Mouse (Mus musculus): Measurements from ENCODE around the gene Hexim1. TPM values are rescaled to one million over a fixed set of nuclear protein-coding genes. Genes with fewer than 3 reads are reported as not detected.

The Hexim1 gene
- 10 to 100 TPM; 23.3 to 23.6 TPM for total RNA-seq (2021)
- long read RNA-seq, experiment 1, transcript Hexim1-201 (1 exons, 3,495 nt): major isoform, 9 of 9 reads
- long read RNA-seq, experiment 1, partial matches to known transcripts: 0 of 9 reads
- long read RNA-seq, experiment 1, other reads (novel, unspliced or antisense): 0 of 9 reads
- long read RNA-seq, experiment 2, transcript Hexim1-201 (1 exons, 3,495 nt): major isoform, 12 of 12 reads
- long read RNA-seq, experiment 2, partial matches to known transcripts: 0 of 12 reads
- long read RNA-seq, experiment 2, other reads (novel, unspliced or antisense): 0 of 12 reads

DNA sequence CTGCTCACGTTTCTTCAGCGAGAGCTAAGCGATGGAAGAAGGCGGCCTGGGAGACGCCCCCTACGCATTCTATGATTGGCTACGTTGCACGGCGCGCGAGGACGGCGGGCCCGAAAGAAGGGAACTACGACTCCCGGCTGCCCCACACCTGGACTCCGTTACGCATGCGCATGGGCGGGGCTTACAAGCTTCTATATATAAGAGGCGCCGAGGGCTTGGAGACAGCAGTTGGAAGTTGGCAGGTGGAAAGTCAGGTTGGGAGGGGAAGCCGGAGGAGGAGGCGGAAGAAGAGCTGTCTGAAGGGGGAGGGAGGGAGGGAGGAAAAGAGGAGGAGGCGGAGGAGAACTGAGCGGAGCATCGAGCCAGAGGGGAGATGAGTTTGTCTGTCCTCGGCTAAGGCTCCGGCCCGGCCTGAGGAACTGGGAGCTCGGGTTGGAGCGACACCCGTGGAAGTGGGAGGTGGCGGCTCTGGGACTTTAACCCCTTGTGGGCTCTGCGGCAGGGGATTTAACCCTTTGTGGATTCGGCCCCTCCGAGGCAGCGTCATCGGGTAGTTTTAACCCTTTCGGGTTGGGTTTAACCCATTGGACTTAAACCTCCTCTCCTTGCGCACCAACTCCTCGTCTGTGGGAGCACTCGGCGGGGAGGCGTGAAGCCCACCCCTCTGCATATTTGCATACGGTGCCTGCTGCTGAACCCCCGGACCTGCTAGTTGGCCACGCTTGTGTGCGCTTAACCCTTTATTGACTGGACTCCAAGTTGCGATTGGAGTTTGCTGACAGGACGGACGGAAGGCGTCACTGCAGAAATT is at the start of gene Hexim1:
TSS of gene Hexim1 (plus strand) at position 224 of the 811 bp plus-strand sequence.
- peak; percentile 100 for DNase-seq (ENCODE audit: low spot score)

GRCm38 (mm10) chr11:103067051-103067361 is 49.0 kb upstream of the Hexim1 start:
- DNase-seq (ENCODE audit: low spot score): no peak

GRCm38 (mm10) chr11:103067457-103068001 is 48.5 kb upstream of the Hexim1 start:
- DNase-seq (ENCODE audit: low spot score): peak; percentile 91

DNA sequence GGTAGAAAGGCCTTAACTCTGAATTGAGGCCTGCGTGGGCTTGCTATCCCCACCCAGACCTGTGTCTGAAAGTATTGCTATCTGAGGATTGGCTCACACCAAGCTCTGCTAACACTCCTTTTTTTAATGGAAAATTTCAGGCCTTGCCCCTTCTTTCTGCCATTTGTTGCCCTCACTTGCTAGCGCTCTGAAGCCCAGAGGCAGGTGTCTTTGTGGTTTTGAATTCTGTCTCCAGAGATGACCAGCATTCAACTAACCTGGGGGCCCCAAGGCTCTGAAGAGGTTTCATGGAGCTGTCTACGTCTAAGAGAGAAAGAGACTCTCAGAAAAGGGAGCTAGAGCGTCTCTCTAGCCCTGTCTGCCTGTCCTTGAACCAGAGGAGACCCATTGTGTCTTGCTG is 47.8 kb upstream of the Hexim1 start:
- DNase-seq (ENCODE audit: low spot score): no peak

- no peak for DNase-seq (ENCODE audit: low spot score)
Measured at GRCm38 (mm10) chr11:103068884-103069283, 47.1 kb upstream of the Hexim1 start.

DNA sequence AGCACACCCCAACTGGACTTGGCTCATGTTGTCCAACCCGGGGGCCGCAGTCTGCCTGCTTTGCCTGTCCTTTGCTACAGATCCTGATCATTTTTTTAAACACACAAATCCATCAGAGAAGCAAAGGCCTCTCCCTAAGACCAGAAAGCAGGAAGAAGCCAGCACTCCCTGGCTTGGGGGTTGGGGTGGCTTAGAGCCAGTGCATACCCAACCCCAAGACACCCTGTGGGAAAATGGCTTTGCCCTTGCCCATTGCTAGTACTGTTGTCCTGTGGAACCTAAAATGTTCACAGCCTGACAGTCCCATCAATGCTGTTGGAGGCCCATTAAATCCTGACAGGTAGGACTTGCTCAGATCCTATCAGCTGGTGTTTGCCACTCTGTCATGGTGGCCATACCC is 46.3 kb upstream of the Hexim1 start:
- no peak for DNase-seq (ENCODE audit: low spot score)

DNA sequence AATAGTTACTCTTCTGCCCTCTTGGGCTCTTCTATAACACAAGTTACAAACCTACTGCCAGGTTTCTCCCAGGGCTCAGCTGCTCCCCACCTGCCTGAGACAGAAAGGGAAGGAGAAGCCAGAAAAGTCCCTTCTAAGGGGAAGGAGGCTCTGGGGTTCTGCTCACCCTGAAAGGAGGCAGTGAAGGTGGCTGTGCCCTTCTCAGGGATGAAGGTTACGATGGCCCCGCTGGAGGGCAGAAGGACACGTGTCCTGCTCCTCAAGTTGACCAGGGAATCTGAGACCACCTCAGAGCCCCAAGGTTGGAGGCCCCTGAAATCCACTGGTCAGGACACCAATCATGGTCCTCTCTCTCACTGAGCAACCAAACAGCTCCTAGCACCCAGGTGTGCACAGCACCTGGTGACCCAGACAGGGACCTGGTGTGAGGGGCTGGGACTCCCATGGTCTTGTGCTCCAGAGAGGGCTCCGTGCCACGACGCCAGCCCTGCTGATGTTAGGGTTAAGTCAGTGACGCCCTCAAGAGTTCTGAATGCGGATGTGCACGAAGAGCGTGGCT is 45.6 kb upstream of the Hexim1 start:
- DNase-seq (ENCODE audit: low spot score): no peak

DNA sequence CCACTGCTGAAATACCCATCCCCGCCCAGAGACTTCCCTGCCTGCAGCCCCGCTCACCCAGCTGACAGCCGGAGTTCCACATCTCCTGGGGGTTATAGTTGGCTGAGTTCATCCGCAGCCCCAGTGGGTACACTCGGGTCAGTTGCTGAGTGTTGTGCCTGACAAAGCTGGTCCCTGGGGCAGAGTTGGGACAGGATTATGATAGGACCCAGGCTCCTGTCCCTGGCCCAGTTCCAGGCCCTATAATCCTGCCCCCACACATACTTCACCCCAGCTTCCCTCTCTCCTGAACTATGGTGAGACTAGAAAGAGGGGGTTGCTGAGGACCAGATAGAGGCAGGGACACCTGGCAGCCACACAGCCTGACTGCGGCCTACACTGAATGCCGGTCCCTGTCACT is 42.4 kb upstream of the Hexim1 start:
- no peak for DNase-seq (ENCODE audit: low spot score)

DNA sequence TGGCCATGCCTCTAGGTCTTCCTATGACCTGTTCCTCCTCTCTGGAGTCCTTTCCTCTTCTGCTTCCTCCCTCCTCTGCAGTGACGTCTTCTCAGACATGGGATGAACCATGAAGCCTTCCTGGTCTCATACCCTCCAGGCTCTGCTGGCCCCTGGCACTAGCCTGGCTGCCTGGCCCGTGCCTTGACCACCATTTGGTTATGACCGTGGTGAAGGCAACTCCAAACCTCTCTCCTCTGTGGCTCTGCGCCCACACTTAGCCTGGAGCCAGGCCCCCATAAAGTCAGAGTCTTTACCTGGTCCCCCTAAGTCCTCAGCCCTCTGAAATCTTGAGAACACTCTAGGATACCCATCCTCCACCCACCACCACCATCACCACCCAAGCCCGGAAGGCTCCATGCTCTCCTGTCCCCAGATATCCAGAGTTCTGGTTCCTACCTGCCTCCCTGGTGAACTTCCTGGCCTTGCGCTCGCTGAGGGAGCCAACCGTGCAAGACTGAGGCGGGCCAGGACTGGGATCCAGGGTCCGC is 41.8 kb upstream of the Hexim1 start:
- DNase-seq (ENCODE audit: low spot score): no peak

DNA sequence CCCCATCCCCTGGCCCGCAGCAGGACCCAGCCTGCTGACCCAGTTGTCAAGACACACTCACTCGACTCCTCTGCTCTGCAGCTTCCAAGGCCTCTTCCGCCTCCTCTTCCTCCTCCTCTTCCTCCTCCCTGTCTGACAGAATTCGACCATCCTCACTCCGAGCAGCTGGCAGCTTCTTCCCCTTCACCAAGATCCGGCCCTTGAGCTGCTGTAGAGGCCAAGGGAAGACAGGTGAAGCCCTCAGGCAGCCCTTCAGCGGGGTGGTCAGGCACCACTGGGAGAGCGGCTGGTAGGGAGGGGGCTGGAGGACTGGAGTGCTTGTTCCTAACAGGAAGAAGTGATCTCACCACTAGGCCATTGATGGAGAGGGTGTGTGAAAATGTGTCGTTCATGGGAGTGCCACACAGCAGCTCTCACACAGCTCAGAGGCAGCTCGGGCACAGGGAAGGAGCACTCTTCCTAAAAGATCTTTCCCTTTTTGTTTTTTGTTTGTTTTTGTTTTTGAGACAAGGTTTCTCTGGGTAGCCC is 41.2 kb upstream of the Hexim1 start:
- no peak for DNase-seq (ENCODE audit: low spot score)

DNA sequence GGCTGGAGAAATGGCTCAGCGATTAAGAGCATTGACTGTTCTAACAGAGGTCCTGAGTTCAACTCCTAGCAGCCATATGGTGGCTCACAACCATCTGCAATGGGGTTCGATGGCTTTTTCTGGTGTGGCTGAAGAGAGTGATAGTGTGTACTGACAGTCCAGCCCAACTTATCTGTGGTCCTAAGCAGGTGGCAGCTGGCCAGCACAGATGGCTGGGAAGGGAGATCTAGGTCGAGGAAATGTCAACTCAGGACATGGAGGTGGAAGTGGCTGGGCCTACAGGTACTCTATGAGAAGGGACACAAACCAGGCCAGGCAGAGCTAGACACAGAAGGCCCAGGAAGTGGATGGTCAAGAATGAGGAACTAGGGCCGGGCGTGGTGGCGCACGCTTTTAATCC is 40.0 kb upstream of the Hexim1 start:
- no peak for DNase-seq (ENCODE audit: low spot score)

DNA sequence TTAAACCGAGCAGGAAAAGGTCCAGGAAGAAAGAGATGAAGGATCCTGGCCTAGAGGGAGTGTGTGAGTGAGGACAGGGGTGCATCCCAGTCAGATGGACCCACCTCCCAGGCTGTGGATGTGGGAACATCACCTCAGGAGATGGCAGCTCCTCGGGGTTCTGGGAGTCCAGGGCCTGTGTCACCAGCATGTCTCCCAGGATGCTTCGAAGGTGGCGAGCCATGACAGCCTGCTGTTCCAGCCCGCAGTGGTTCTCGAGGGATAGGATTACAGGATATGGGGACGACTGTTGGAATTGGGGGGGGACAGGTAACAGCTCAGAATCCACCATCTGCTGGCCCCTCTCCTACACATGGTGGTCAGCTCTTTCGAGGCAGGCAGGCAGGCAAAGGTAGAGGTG is 39.5 kb upstream of the Hexim1 start:
- DNase-seq (ENCODE audit: low spot score): no peak

DNA sequence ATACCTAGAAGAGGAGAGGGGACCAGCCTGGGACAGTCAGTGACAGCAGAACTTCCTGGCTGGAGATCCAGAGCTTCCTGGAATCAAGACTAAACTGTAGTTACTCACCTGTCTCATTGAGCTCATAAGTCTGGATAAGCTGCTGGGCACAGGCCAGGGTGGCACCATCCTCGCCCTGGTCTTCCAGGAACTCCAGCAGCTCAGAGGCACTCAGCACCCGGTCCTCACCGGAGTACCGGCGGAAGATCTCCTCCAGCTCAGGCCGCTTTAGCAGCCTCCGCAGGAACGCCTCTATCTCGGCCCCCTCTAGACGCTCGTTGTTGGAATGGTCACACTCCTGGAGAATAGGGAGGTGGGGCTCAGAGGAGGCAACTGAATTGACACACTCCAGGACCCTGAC is 37.9 kb upstream of the Hexim1 start:
- no peak for DNase-seq (ENCODE audit: low spot score)

- DNase-seq (ENCODE audit: low spot score): no peak
Measured at GRCm38 (mm10) chr11:103080323-103081091, 35.5 kb upstream of the Hexim1 start.

DNA sequence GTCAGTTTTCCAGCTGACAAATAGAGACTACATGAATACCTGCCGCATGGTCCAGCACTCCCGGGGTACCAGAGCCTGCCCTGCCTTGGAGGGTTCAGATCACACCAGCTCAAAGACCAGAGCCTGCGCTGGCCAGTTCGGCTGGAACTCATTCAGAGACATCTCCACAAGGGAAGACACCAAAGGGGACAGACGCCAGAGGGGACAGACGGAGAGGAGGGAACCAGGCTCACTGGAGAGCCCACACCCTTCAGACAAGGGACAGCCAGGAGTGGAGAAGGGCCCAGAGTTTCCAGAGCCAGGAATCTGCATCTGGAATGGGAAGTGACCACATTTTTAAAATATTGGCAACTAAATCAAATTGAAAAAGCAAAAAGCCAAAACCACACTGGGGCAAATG is 34.4 kb upstream of the Hexim1 start:
- DNase-seq (ENCODE audit: low spot score): no peak

DNA sequence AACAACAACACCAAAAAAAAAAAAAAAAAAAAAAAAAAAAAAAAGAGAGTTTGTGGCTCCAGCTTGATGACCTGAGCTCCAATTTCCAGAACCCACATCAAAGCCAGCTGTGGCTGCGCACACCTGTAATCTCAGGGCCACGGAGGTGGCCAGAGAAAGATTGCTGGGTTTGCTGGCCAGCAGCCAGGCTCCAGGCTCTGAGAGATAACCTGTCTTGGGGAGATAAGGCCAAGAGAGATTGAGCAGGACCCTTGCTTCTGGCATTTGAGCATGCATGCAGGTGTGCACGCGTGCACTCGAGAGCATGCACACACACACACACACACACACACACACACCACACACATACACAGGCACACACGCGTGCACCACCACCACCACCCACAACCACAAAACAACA is 22.7 kb upstream of the Hexim1 start:
- DNase-seq (ENCODE audit: low spot score): no peak

DNA sequence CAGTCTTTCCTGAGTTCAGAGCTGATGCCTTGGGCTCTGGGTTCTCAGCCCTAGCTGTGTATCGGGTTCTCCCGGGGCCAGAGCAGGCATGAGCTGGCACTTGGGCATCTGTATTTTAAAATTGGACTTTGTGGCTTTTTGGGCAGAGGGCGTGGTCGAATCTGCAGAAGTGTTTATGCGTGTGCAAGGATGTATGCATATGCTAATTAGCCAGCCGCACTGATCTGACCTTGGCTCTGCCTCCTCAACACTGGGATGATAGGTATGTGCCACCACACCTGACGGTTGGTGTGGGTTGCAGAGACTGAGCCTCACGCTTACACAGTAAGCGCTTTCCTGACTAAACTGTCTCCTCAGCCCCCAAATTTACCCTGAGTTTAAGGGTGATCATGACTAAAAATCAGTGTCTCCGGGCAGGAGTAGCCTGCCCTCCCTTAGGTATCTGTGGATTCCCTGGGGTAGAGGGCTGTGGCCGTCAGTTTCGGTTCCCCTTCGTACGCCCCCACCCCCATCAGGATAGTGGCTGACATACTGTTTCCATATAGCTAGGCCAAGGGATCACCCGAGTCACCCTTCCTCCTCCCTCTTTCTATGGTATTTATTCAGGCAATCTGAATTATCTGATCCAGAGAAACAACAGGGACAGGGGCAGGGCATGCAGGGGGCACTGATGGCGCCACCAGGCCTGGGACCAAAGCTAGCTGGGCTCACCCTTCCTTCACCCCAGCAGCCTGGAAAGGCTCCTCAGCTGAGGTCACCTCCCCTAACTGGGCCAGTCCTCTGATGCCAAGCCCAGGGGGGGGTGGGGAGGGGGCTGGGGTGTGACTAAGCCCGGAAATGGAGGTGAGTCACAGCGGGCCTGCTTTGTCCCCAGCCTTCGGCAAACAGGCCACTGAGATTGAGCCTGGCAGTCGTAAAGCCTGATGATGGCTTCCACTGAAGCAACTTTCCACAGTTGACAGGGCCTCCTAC is 21.9 kb upstream of the Hexim1 start:
- DNase-seq (ENCODE audit: low spot score): no peak

DNA sequence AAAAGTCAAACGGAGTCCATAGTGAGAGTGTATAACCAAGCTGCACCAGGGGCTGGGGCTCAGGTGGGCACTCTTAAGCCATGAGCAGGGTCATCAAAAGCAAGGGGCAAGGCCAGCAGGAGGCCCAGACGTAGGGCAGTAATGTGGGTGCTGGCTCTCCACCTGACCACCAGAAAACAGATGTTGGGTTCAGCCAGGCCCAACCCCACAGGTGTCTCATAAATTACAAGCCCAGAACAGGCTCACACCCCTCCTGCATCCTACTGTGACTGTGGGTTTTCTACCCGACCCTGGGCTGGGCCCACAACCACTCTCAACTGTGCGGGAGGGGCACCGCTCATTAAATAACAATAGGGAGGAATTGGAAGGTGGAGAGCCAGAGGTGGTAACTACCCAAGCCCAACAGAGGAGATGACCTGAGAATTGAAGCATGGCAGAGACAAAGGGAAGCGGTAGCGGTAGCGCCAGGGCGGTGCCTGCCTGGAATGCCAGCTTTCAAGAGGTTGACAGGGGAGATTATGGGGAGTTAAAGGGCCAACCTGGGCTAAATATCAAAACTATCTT is 20.8 kb upstream of the Hexim1 start:
- no peak for DNase-seq (ENCODE audit: low spot score)

DNA sequence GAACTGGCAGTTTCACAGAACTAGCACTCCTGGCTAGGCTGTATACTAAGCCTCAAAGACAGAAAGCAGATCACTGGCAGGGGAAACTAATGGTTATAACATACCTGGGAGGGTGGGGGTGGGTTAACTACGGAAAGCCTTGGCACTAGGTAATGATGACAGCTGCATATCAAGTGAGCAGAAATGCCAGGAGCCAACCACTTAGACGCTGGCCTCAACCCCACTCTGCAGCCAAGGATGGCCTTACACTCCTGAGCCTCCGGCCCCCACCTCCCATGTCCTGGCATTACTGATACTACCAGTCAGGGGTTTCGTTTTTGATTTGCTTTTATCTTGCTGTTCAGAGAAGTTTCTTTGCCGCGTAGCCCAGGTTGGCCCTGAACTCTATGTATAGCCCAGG is 20.2 kb upstream of the Hexim1 start:
- no peak for DNase-seq (ENCODE audit: low spot score)
